Mouse (Mus musculus) midbrain, embryonic 11.5 days (tissue): ENCODE data around the gene Ifnar2. TPM values are rescaled to one million over a fixed set of nuclear protein-coding genes. Genes with fewer than 3 reads are reported as not detected.

Experiments
- ATAC-seq: fragments of 200-750 bp; cut with Nextera tagmentation; 2 replicates; pipeline ENCODE4 v1.8.0; 2017; ENCODE audit warnings: moderate TSS enrichment, moderate library complexity; ENCODE audit not compliant: low FRiP score
- DNase-seq: peaks from one replicate; pipeline ENCODE4 v3.0.0; 2015; ENCODE audit warnings: low spot score; ENCODE audit errors: missing footprints
- H3K27ac ChIP-seq: fragments of 300-500 bp; sonication (generic); 2 replicates; pipeline ENCODE4 v1.5.1; 2014; ENCODE audit warnings: low read depth, low read length
- H3K27me3 ChIP-seq: fragments of 300-500 bp; sonication (generic); 2 replicates; pipeline ENCODE4 v1.6.1; 2014; ENCODE audit warnings: mild to moderate bottlenecking, low read length, moderate library complexity, mixed read lengths; ENCODE audit not compliant: control insufficient read depth, insufficient read depth
- H3K36me3 ChIP-seq: fragments of 300-500 bp; sonication (generic); 2 replicates; pipeline ENCODE4 v1.6.1; 2014; ENCODE audit warnings: mild to moderate bottlenecking, low read length, moderate library complexity, mixed read lengths; ENCODE audit not compliant: control insufficient read depth, insufficient read depth
- H3K4me1 ChIP-seq: fragments of 300-500 bp; sonication (generic); 2 replicates; pipeline ENCODE4 v1.6.1; 2014; ENCODE audit warnings: low read length; ENCODE audit not compliant: control insufficient read depth, insufficient read depth
- H3K4me2 ChIP-seq: fragments of 300-500 bp; sonication (generic); 2 replicates; pipeline ENCODE4 v1.6.1; 2014; ENCODE audit warnings: mild to moderate bottlenecking, moderate library complexity
- H3K4me3 ChIP-seq: fragments of 300-500 bp; sonication (generic); 2 replicates; pipeline ENCODE4 v1.5.1; 2014; ENCODE audit warnings: low read depth, low read length
- H3K9ac ChIP-seq: fragments of 300-500 bp; sonication (generic); 2 replicates; pipeline ENCODE4 v1.6.1; 2014; ENCODE audit warnings: low read length
- H3K9me3 ChIP-seq: fragments of 300-500 bp; sonication (generic); 2 replicates; pipeline ENCODE4 v1.6.1; 2016; ENCODE audit warnings: low read length; ENCODE audit not compliant: control insufficient read depth
- WGBS: fragments of 180-500 bp; shearing (Covaris S2); extraction: QIAGEN DNeasy Blood & Tissue Kit; methylation state at CpG from one replicate; pipeline ENCODE4 v1.1.7; 2014; 5-methylcytosine and 5-hydroxymethylcytosine counted together
- polyA plus RNA-seq: library from polyadenylated mRNA; unstranded; fragments of >200 nt; fragmentation: Nextera tagmentation; extraction: Ambion mirVana; gene quantifications from 2 replicates; pipeline ENCODE4 v1.2.1, GENCODE M21; 2014

Gene Ifnar2
- polyA plus RNA-seq, 1 experiment from 2014 or later = 32.6 TPM

GRCm38 (mm10) chr16:91441811-91442240, 69.2 kb downstream of the Ifnar2 start:
- DNase-seq (no peak), ATAC-seq (no peak)
- no peaks in the 10 kb centered on the region for H3K4me1 ChIP-seq
- no peak overlapping the region for H3K4me2 ChIP-seq
- no peaks in the 10 kb centered on the region for H3K36me3 ChIP-seq
- no peaks in the 10 kb centered on the region for H3K9me3 ChIP-seq
- 84% methylated on average over 7 of the region's 7 CpGs for WGBS
- no peak overlapping the region for H3K27ac ChIP-seq
- no peaks in the 10 kb centered on the region for H3K27me3 ChIP-seq
- no peak overlapping the region for H3K4me3 ChIP-seq
- no peak overlapping the region for H3K9ac ChIP-seq

- Histone ChIP-seq H3K4me2 (no peak overlapping the region), H3K4me3 (no peak overlapping the region), H3K9me3 (no peaks in the 10 kb centered on the region), H3K4me1 (no peaks in the 10 kb centered on the region), H3K36me3 (no peaks in the 10 kb centered on the region), H3K27ac (no peak overlapping the region), H3K9ac (no peak overlapping the region), H3K27me3 (no peaks in the 10 kb centered on the region)
- 79% methylated on average over 4 of the region's 4 CpGs for WGBS
- ATAC-seq (no peak), DNase-seq (no peak)
These were observed 69.9 kb downstream of the Ifnar2 start for GRCm38 (mm10) chr16:91442446-91442845.

GRCm38 (mm10) chr16:91443211-91443611, 70.6 kb downstream of the Ifnar2 start:
- peak; percentile 23 for DNase-seq
- Histone ChIP-seq H3K27me3 (no peaks in the 10 kb centered on the region), H3K36me3 (no peaks in the 10 kb centered on the region), H3K9ac (no peak overlapping the region), H3K4me2 (no peak overlapping the region), H3K4me1 (no peaks in the 10 kb centered on the region), H3K27ac (no peak overlapping the region), H3K4me3 (no peak overlapping the region), H3K9me3 (no peaks in the 10 kb centered on the region)
- WGBS = 88% methylated on average over 8 of the region's 8 CpGs
- no peak for ATAC-seq

- no peak overlapping the region for H3K9ac ChIP-seq
- H3K27me3 ChIP-seq = no peaks in the 10 kb centered on the region
- no peaks in the 10 kb centered on the region for H3K36me3 ChIP-seq
- no peak overlapping the region for H3K4me2 ChIP-seq
- DNase-seq = no peak
- H3K4me3 ChIP-seq = no peak overlapping the region
- no peak for ATAC-seq
- H3K9me3 ChIP-seq = no peaks in the 10 kb centered on the region
- 87% methylated on average over 4 of the region's 4 CpGs for WGBS
- H3K4me1 ChIP-seq = no peaks in the 10 kb centered on the region
- H3K27ac ChIP-seq = no peak overlapping the region
These were observed 72.3 kb downstream of the Ifnar2 start for GRCm38 (mm10) chr16:91444847-91445246.

GRCm38 (mm10) chr16:91445566-91445965, 73.0 kb downstream of the Ifnar2 start:
- Histone ChIP-seq H3K27me3 (no peaks in the 10 kb centered on the region), H3K4me3 (no peak overlapping the region), H3K9ac (no peak overlapping the region), H3K4me1 (no peaks in the 10 kb centered on the region), H3K4me2 (no peak overlapping the region), H3K27ac (no peak overlapping the region), H3K9me3 (no peaks in the 10 kb centered on the region), H3K36me3 (no peaks in the 10 kb centered on the region)
- DNase-seq (no peak), ATAC-seq (no peak)
- 84% methylated on average over 5 of the region's 5 CpGs for WGBS

- no peak for DNase-seq
- Histone ChIP-seq H3K4me1 (no peaks in the 10 kb centered on the region), H3K4me2 (no peak overlapping the region), H3K36me3 (no peaks in the 10 kb centered on the region), H3K27ac (no peak overlapping the region), H3K9me3 (no peaks in the 10 kb centered on the region), H3K9ac (no peak overlapping the region), H3K4me3 (no peak overlapping the region), H3K27me3 (no peaks in the 10 kb centered on the region)
- WGBS = 80% methylated on average over 8 of the region's 8 CpGs
- ATAC-seq = no peak
These were observed 74.4 kb downstream of the Ifnar2 start for GRCm38 (mm10) chr16:91446778-91447511.

- no peaks in the 10 kb centered on the region for H3K9me3 ChIP-seq
- H3K4me1 ChIP-seq = no peaks in the 10 kb centered on the region
- no peak overlapping the region for H3K9ac ChIP-seq
- DNase-seq (no peak), ATAC-seq (no peak)
- no peaks in the 10 kb centered on the region for H3K27me3 ChIP-seq
- H3K4me2 ChIP-seq = no peak overlapping the region
- 90% methylated on average over 6 of the region's 6 CpGs for WGBS
- no peak overlapping the region for H3K4me3 ChIP-seq
- H3K36me3 ChIP-seq = no peaks in the 10 kb centered on the region
- no peak overlapping the region for H3K27ac ChIP-seq
These were observed 74.9 kb downstream of the Ifnar2 start for GRCm38 (mm10) chr16:91447512-91447900.

GRCm38 (mm10) chr16:91448088-91448487, 75.5 kb downstream of the Ifnar2 start:
- Histone ChIP-seq H3K9ac (no peak overlapping the region), H3K9me3 (no peaks in the 10 kb centered on the region), H3K36me3 (no peaks in the 10 kb centered on the region), H3K4me2 (no peak overlapping the region), H3K4me3 (no peak overlapping the region), H3K27me3 (no peaks in the 10 kb centered on the region), H3K4me1 (no peaks in the 10 kb centered on the region), H3K27ac (no peak overlapping the region)
- no peak for ATAC-seq
- WGBS = 93% methylated on average over 5 of the region's 5 CpGs
- no peak for DNase-seq

- DNase-seq = no peak
- Histone ChIP-seq H3K9ac (no peak overlapping the region), H3K4me2 (no peak overlapping the region), H3K27ac (no peak overlapping the region), H3K27me3 (no peaks in the 10 kb centered on the region), H3K9me3 (no peaks in the 10 kb centered on the region), H3K4me1 (no peaks in the 10 kb centered on the region), H3K36me3 (no peaks in the 10 kb centered on the region), H3K4me3 (no peak overlapping the region)
- no peak for ATAC-seq
- WGBS = 84% methylated on average over 7 of the region's 7 CpGs
These were observed 76.3 kb downstream of the Ifnar2 start for GRCm38 (mm10) chr16:91448895-91449294.
